24 mouse cellular contexts compared by ENCODE assay signal in genomic region chr9:106519909-106520308, GRCm38 (mm10). TPM values are rescaled to one million over a fixed set of nuclear protein-coding genes. Genes with fewer than 3 reads are reported as not detected.
"Had no signal": no experiment of that assay in that cellular context is flagged by ENCODE, and none has a peak within 500 bp of the region (broad histone marks: within the 10 kb centered on the region; RNA-seq: fewer than 3 reads in every experiment).

No protein-coding gene starts in this region.

- H3K9ac ChIP-seq: liver, embryonic 12.5 days; liver, embryonic 14.5 days; lung, embryonic 14.5 days; midbrain, embryonic 13.5 days; midbrain, embryonic 15.5 days; neural tube, embryonic 13.5 days; neural tube, embryonic 15.5 days; stomach, embryonic 15.5 days had no signal

- H3K27ac ChIP-seq: liver, embryonic 12.5 days; liver, embryonic 14.5 days; midbrain, embryonic 13.5 days; midbrain, embryonic 15.5 days; neural tube, embryonic 13.5 days; neural tube, embryonic 15.5 days; stomach, embryonic 15.5 days; stomach, postnatal 0 days had no signal

- DNase-seq: lung, adult 18-20 months; lung, embryonic 14.5 days; lung, postnatal 14 days; lung, postnatal 4 days; right cerebral cortex, postnatal 14 days; thymus, adult 2 months; thymus, postnatal 25 days; thymus, postnatal 4 days had no signal

- H3K4me2 ChIP-seq: liver, embryonic 12.5 days; lung, embryonic 14.5 days; midbrain, embryonic 11.5 days; midbrain, embryonic 13.5 days; midbrain, embryonic 15.5 days; neural tube, embryonic 13.5 days; neural tube, embryonic 15.5 days; stomach, embryonic 15.5 days had no signal

- H3K36me3 ChIP-seq: liver, embryonic 12.5 days; midbrain, embryonic 13.5 days; midbrain, embryonic 15.5 days; neural tube, embryonic 13.5 days; neural tube, embryonic 15.5 days; stomach, embryonic 15.5 days had no signal

- H3K9me3 ChIP-seq: liver, embryonic 12.5 days; midbrain, embryonic 13.5 days; midbrain, embryonic 15.5 days; neural tube, embryonic 13.5 days; neural tube, embryonic 15.5 days; stomach, embryonic 15.5 days had no signal

- ATAC-seq: liver, embryonic 12.5 days; lung, postnatal 0 days; midbrain, embryonic 13.5 days; midbrain, embryonic 15.5 days had no signal

- H3K4me1 ChIP-seq: midbrain, embryonic 13.5 days; midbrain, embryonic 15.5 days; neural tube, embryonic 13.5 days; neural tube, embryonic 15.5 days; stomach, embryonic 15.5 days had no signal

- H3K27me3 ChIP-seq: liver, embryonic 12.5 days; midbrain, embryonic 13.5 days; midbrain, embryonic 15.5 days; neural tube, embryonic 13.5 days; neural tube, embryonic 15.5 days; stomach, embryonic 15.5 days had no signal

- H3K4me3 ChIP-seq: liver, embryonic 12.5 days; midbrain, embryonic 13.5 days; midbrain, embryonic 15.5 days; myocyte; neural tube, embryonic 13.5 days; neural tube, embryonic 15.5 days; stomach, embryonic 15.5 days had no signal

RNA-seq across cellular contexts. Expression of gene Iqcf5, which starts 5.5 kb away (rescaled TPM):
- total RNA-seq: midbrain, postnatal 0 days had no signal
- polyA plus RNA-seq: liver, embryonic 12.5 days; liver, embryonic 14.5 days; liver, embryonic 16.5 days; lung, embryonic 14.5 days; lung, postnatal 0 days; midbrain, embryonic 11.5 days; midbrain, embryonic 13.5 days; midbrain, embryonic 15.5 days; midbrain, postnatal 0 days; neural tube, embryonic 11.5 days; neural tube, embryonic 13.5 days; neural tube, embryonic 15.5 days; spleen, adult 2 months; stomach, embryonic 15.5 days; stomach, postnatal 0 days; thymus, adult 2 months; urinary bladder, adult 2 months had no signal

RNA-seq across cellular contexts. Expression of gene Iqcf1, which starts 20.1 kb away (rescaled TPM):
- total RNA-seq: midbrain, postnatal 0 days had no signal
- polyA plus RNA-seq: liver, embryonic 12.5 days; liver, embryonic 14.5 days; liver, embryonic 16.5 days; lung, embryonic 14.5 days; lung, postnatal 0 days; midbrain, embryonic 11.5 days; midbrain, embryonic 13.5 days; midbrain, embryonic 15.5 days; midbrain, postnatal 0 days; myocyte; neural tube, embryonic 11.5 days; neural tube, embryonic 13.5 days; neural tube, embryonic 15.5 days; spleen, adult 2 months; stomach, embryonic 15.5 days; stomach, postnatal 0 days; thymus, adult 2 months; urinary bladder, adult 2 months had no signal

RNA-seq across cellular contexts. Expression of gene Iqcf3, which starts 41.5 kb away (rescaled TPM):
- total RNA-seq: midbrain, postnatal 0 days had no signal
- polyA plus RNA-seq: liver, embryonic 12.5 days; liver, embryonic 14.5 days; liver, embryonic 16.5 days; lung, embryonic 14.5 days; lung, postnatal 0 days; midbrain, embryonic 11.5 days; midbrain, embryonic 13.5 days; midbrain, embryonic 15.5 days; midbrain, postnatal 0 days; myocyte; neural tube, embryonic 11.5 days; neural tube, embryonic 13.5 days; neural tube, embryonic 15.5 days; spleen, adult 2 months; stomach, embryonic 15.5 days; stomach, postnatal 0 days; urinary bladder, adult 2 months had no signal
